Mouse (Mus musculus) heart, postnatal 36 days (tissue): Measurements from ENCODE around the gene Olfr1223. TPM values are rescaled to one million over a fixed set of nuclear protein-coding genes. Genes with fewer than 3 reads are reported as not detected.
"Not testable (repeated sequence)": the region's sequence is repeated elsewhere in the genome, so short reads cannot be mapped to it uniquely, and the experiment has no call there.

Experiments
- DNase-seq, 2 experiments: peaks; one replicate each; pipeline ENCODE4 v3.0.0; 2021 to 2022
- intact Hi-C: fragments of 180-260 bp; cut with DNase I; formaldehyde crosslinking; loops from one replicate; pipeline ENCODE4 v1.15.1; 2025
- total RNA-seq, 2 experiments: library from RNA; stranded (reverse); gene quantifications; 2 replicates each; pipeline ENCODE4 v1.2.3; 2021

Gene Olfr1223
- total RNA-seq, result not detected

DNA sequence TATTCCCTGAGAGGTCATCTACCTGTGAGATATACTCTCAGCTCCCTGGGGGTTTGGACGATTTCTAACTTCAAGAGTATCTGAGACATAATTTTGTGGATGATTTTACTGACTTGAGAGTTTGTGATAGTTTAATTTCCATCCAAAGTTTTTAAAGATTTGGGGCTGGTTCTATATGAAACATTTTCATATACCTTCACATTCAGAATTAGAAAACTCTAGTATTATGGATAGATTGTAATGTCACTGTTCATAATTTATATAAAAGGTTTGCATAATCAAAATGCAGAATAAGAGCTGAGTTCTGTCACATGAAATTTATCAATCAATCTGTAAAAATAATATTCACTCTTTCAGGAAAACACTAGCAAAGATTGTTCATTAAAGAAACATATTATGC lies at the start of gene Olfr1223:
TSS of gene Olfr1223 (minus strand) at position 101 of the 400 bp plus-strand sequence.
- intact Hi-C loops, result no loop called here
- DNase-seq, result no peak

DNA sequence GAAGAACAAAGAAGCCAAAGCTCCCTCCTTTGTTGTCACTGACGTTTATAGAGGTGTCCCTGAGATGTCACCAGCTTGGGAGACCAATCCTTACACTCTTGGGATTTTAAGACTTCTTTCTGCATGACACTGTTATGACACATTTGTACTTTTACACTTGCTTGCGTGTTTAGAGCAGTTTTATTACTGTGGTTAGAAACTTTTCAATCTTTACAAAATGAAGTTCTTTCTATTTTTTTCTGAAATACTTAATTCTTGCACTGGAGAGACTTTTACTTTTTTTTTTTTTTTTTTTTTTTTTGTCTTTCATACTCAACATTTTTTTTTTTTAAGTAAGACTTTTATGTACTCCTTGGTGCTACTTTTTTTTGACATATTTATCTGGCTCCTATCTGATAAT lies 48.6 kb upstream of the Olfr1223 start, which contains the start of gene Olfr1226:
TSS of gene Olfr1226 (minus strand) at position 101 of the 400 bp plus-strand sequence.
- no peak for DNase-seq
- intact Hi-C loops, result no loop called here

DNA sequence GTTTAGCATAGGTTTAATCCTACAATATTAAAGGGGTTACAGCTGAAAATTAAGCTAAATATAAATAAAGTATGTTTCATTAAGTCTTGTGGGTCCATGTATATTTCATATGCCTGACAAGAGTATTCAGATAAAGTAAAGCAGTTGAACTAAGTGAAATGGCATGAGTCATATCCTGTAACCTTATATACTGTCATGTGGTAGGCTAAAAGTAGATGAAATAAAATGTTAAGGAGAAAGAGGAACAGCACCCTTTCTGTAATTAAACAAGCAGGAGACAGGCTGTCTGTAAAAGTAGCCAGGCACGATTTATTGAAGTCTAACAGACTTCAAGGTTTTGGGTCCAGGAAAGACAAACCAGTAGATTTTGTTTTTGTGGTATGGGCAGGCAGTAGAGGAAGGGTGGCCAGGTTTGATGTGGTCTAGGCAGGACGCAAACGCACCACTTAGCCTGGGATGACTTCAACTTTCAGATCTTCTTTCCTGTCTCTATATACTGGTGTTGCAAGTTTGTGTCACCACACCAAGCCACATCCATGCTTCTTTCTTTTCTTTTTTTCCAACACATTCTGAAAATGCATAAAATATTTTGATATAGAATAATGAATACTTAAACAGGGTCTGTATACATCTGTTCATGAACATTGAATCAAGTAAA lies 45.1 kb upstream of the Olfr1223 start:
- DNase-seq, result no peak
- intact Hi-C loops, result no loop called here

DNA sequence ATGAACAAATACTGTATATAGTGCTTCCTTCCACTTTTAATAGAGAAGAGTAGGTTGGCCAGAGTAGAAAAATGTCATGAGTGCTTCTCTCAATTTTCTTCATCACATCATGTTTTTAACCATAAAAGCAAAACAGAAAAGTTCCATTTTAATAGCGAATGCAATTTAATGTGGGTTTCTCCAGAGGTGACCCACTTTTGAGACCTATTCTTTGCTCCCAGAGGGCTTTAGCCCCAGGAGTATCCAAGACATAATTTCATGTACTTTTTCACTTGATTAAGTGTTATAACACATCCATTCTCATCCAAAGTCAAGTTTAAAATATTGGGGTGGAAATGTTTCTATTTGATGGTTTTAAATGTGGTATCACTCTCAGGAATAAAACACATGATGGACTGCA lies 23.2 kb upstream of the Olfr1223 start, which contains the start of gene Olfr1225:
TSS of gene Olfr1225 (minus strand) at position 101 of the 400 bp plus-strand sequence.
- DNase-seq, result no peak
- intact Hi-C loops, result no loop called here

DNA sequence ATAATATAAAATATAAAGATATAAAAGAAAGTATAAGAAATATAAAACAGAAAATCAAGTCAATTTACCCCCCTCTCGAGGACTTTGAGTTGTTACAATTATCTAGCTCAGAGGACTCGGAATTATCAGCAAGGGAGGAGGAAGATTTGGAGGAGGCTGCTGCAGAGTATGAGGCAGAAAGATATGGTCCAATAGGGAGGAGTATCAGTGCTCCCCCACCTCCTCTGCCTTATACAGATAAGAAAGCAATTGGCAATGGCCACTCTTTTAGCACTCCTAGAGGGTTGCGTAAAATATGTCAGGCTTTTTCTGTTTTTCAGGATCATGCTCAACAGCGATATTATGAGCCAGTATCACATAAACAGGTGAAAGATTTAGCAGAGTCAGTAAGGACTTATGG lies 13.4 kb upstream of the Olfr1223 start:
- intact Hi-C loops, DNase-seq: not testable (repeated sequence)

DNA sequence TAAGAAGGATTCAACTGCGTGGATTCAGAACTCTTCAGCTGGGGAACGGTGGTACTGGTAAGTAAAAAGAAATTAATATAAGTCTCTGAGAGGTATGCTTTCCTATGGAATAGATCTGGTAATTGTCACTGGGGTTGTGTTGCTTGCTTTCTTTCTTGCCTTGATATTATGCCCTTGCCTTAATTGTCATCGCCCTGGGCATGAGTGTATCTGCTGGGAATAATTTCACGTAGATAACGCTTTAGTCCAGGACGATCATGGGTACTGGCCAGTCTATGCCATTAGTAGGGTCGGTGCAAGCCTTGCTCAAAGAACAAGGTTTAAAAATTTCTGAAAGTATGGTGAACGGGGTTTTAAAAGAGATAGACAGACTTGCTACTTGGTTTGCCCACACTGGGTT lies 12.6 kb upstream of the Olfr1223 start, which contains the start of gene Olfr1224-ps1:
TSS of gene Olfr1224-ps1 (minus strand) at position 101 of the 400 bp plus-strand sequence.
- intact Hi-C loops, DNase-seq: not testable (repeated sequence)

DNA sequence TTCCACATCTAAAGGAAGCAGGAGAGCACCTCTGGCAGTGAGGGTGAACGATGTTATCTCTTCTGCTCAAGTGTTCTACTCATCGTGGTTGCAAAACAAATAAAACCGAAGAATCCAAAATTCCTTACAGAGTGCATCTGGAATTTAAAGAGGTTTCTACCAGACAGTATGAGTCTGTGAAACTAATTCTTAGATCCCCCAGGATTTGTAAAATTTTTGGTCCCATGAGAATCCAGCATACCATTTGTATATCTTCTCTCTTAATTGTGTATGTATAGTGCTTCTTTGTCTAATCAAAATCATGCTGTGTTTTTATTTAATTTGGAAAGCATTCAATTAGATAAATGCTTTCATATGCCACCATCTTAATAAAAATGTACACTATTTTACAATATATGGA lies 18.4 kb downstream of the Olfr1223 start, which contains the start of gene Olfr1222:
TSS of gene Olfr1222 (minus strand) at position 101 of the 400 bp plus-strand sequence.
- intact Hi-C loops, result no loop called here
- no peak for DNase-seq

DNA sequence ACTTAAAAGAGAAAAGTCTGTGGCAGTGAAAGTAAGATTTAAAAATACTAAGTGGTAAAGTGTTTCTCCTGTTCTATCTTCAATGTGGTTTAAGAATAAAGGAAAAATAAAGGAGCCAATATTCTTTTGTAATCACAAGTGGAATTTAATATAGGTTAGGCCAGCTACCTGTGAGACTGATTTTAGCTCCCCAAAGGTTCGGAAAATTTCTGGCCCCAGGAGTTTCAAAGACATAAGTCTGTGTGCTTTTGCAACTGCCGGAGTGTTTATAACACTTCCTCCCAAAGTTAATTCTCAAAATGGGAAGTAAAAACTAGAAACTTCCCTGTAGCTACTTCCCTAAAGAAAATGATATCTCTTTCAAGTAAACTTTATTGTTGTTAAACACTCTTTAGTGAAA lies 34.2 kb downstream of the Olfr1223 start, which contains the start of gene Olfr1221:
TSS of gene Olfr1221 (minus strand) at position 101 of the 400 bp plus-strand sequence.
- intact Hi-C loops, result no loop called here
- DNase-seq, result no peak

DNA sequence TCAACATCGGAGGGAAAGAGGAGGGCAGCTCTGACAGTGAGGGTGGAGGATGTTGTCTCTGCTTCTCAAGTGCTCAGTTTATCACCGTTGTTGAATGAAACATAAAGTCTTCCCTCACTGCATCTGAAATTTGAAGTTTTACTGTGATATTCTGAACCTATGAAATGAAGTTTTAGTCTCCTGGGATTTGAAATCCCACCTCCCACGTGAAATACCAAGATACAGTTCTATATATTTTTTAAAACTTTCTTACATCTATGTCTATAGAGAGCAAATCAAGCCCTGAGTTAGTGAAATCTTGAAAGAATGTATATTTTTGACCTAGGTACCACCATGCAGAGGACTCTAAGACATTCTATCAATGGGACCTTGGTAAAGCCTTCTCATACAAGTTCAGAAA lies 44.6 kb downstream of the Olfr1223 start, which contains the start of gene Olfr1220:
TSS of gene Olfr1220 (minus strand) at position 101 of the 400 bp plus-strand sequence.
- DNase-seq, result no peak
- intact Hi-C loops, result no loop called here

DNA sequence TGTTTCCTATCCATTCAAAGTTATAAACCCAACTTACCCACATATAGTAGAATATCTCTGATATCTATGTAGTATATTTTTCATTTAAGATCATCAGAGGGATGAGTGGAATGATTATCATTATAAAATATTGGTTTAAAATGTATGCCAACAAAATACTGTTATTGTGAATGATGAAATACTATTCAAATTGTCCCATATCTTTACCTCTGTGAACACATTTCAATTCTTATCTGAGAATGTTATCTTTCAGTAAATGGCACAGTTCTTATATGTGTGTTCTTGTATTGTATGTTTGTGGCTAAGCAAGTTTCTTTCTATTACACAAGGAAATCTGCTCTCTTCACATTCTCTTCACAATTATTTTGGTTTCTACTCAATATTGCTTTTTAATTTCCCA lies 45.7 kb downstream of the Olfr1223 start:
- no peak for DNase-seq
- intact Hi-C loops, result no loop called here

DNA sequence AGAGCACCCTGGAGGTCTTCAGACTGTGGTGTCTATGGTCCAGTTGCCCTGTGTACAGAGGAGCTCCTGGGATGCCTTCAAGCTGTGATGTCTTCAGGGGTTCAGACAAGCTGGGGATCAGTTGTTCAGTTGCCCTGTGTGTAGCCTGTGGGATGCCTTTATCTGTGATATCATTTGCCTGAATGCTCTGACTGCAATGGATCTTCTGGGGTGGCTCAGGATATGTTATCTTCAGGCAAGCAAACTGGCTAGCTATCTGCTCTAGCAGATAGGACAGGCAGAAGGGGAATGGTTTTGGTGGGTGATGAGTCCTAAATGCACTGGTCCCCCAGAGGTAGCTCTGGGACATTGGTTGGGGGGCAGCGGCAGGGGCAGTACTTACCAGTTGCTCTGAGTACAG lies 57.5 kb downstream of the Olfr1223 start:
- intact Hi-C loops, result loop anchor here (10.0 kb wide), 1 partner anchor 1609 kb away; no protein-coding TSS in a partner anchor
- DNase-seq, result no peak

Other genes with a start within 250 kb of the Olfr1223 start
- not detected for gene Olfr1208, start 249.2 kb downstream of the Olfr1223 start, total RNA-seq
- not detected for gene Olfr1209, start 236.4 kb downstream of the Olfr1223 start, total RNA-seq
- not detected for gene Olfr1211, start 213.4 kb downstream of the Olfr1223 start, total RNA-seq
- not detected for gene Olfr1212, start 197.6 kb downstream of the Olfr1223 start, total RNA-seq
- not detected for gene Gm13762, start 171.3 kb downstream of the Olfr1223 start, total RNA-seq
- not detected for gene Olfr1214, start 158.9 kb downstream of the Olfr1223 start, total RNA-seq
- gene Olfr1215, start 144.6 kb downstream of the Olfr1223 start, total RNA-seq, result not detected
- not detected for gene Olfr1216, start 133.2 kb downstream of the Olfr1223 start, total RNA-seq
- gene Olfr1217, start 119.5 kb downstream of the Olfr1223 start, total RNA-seq, result not detected
- not detected for gene Olfr1218, start 90.4 kb downstream of the Olfr1223 start, total RNA-seq
- gene Olfr1219, start 68.0 kb downstream of the Olfr1223 start, total RNA-seq, result not detected
- gene Olfr1220, start 44.7 kb downstream of the Olfr1223 start, total RNA-seq, result not detected
- not detected for gene Olfr1221, start 34.3 kb downstream of the Olfr1223 start, total RNA-seq
- gene Olfr1222, start 18.5 kb downstream of the Olfr1223 start, total RNA-seq, result not detected
- not detected for gene Olfr1224-ps1, start 12.5 kb upstream of the Olfr1223 start, total RNA-seq
- gene Olfr1225, start 23.1 kb upstream of the Olfr1223 start, total RNA-seq, result not detected
- not detected for gene Olfr1226, start 48.5 kb upstream of the Olfr1223 start, total RNA-seq
- not detected for gene Olfr1228, start 102.5 kb upstream of the Olfr1223 start, total RNA-seq
- not detected for gene Olfr1229, start 136.5 kb upstream of the Olfr1223 start, total RNA-seq
- gene Olfr1230, start 145.7 kb upstream of the Olfr1223 start, total RNA-seq, result not detected
- gene Olfr1231, start 155.5 kb upstream of the Olfr1223 start, total RNA-seq, result not detected
- gene Olfr1232, start 178.1 kb upstream of the Olfr1223 start, total RNA-seq, result not detected
- not detected for gene Olfr1233, start 190.8 kb upstream of the Olfr1223 start, total RNA-seq
- gene Olfr1234, start 213.3 kb upstream of the Olfr1223 start, total RNA-seq, result not detected